Mouse (Mus musculus) embryonic stem cell, embryonic (primary cell): ENCODE measurements around the gene Pnpla2.

Experiments
- CTCF ChIA-PET, 4 experiments: fragments of 300-600 bp in 2 of 4; fragments of 350-600 bp in 2 of 4; sonication (Branson Sonifier 250); formaldehyde crosslinking; loops; one replicate each; lab custom pipeline; 2022; ENCODE audit warnings: inconsistent platforms in 2 of 4; lab: Charles Lee
- POLR2A ChIA-PET, 4 experiments: fragments of 300-600 bp in 2 of 4; fragments of 350-600 bp in 2 of 4; sonication (Branson Sonifier 250); formaldehyde crosslinking; loops; one replicate each; lab custom pipeline; 2022; ENCODE audit warnings: antibody characterized with exemption in 4 of 4, inconsistent platforms in 1 of 4; lab: Charles Lee

Gene Pnpla2

GRCm38 (mm10) chr7:141447110-141447991 lies 7.6 kb upstream of the Pnpla2 start, which contains the start of gene Rplp2:
Gene Rplp2, plus strand, starts transcription at chr7:141447370.
- CTCF ChIA-PET: interaction anchor here (0.6 to 1.4 kb wide), 18 partner anchors 8 to 177 kb away, joined by 3 to 14 read pairs (median 4); partner anchors contain the start of gene Taldo1 (in 1 of the 4)
- POLR2A ChIA-PET: interaction anchor here (0.5 to 26.7 kb wide), 68 partner anchors 8 to 1606 kb away, joined by 3 to 944 read pairs (median 4); partner anchors contain the start of genes Cd151 (in 4 of the 4), Chid1 (in 3 of the 4), Cracr2b (in 3 of the 4) and Polr2l (in 3 of the 4)

GRCm38 (mm10) chr7:141451928-141452327 lies 3.1 kb upstream of the Pnpla2 start:
- CTCF ChIA-PET: interaction anchor here in 2 of 4 experiments (1.5 to 1.8 kb wide), 2 partner anchors 9 to 12 kb away, joined by 5 to 6 read pairs; no protein-coding TSS in a partner anchor

GRCm38 (mm10) chr7:141453636-141454035 lies 1.4 kb upstream of the Pnpla2 start:
- POLR2A ChIA-PET: interaction anchor here (0.6 to 26.7 kb wide), 14 partner anchors 10 to 238 kb away, joined by 3 to 944 read pairs (median 8); partner anchors contain the start of genes Cd151 (in 2 of the 4), Cend1 (in 2 of the 4), Cracr2b (in 2 of the 4) and Pidd1 (in 2 of the 4)
- CTCF ChIA-PET: interaction anchor here in 1 of 4 experiments (0.7 to 3.2 kb wide), 3 partner anchors 16 to 75 kb away, joined by 3 to 15 read pairs (median 3); partner anchors contain the start of gene Slc25a22

More at GRCm38 (mm10) chr7:141451928-141452327, 3.1 kb upstream of the Pnpla2 start:
- POLR2A ChIA-PET: interaction anchor here (0.6 to 26.7 kb wide), 23 partner anchors 8 to 235 kb away, joined by 3 to 944 read pairs (median 3); partner anchors contain the start of genes Cd151 (in 3 of the 4), Polr2l (in 3 of the 4), Taldo1 (in 3 of the 4) and Tspan4 (in 3 of the 4)

GRCm38 (mm10) chr7:141455610-141456314 lies 764 bp downstream of the Pnpla2 start:
- ChIA-PET CTCF (interaction anchor here in 2 of 4 experiments (0.6 to 3.2 kb wide), 10 partner anchors 9 to 177 kb away, joined by 3 to 21 read pairs (median 6); partner anchors contain the start of genes Cd151 (in 1 of the 2), Pidd1 (in 1 of the 2), Rplp2 (in 1 of the 2) and Sct (in 1 of the 2)), POLR2A (interaction anchor here (0.6 to 38.4 kb wide), 26 partner anchors 3 to 482 kb away, joined by 3 to 944 read pairs (median 6); partner anchors contain the start of genes Polr2l (in 3 of the 4), Rplp2 (in 3 of the 4), Tspan4 (in 3 of the 4) and Cd151 (in 2 of the 4))

GRCm38 (mm10) chr7:141456739-141457138 lies 1.7 kb downstream of the Pnpla2 start:
- ChIA-PET POLR2A (interaction anchor here in 3 of 4 experiments (0.6 to 38.4 kb wide), 9 partner anchors 1 to 51 kb away, joined by 3 to 944 read pairs (median 465); partner anchors contain the start of genes Cd151 (in 2 of the 3), Cracr2b (in 2 of the 3), Pnpla2 (in 2 of the 3) and Polr2l (in 2 of the 3)), CTCF (interaction anchor here in 2 of 4 experiments (0.6 to 3.2 kb wide), 5 partner anchors 12 to 118 kb away, joined by 3 to 21 read pairs (median 9); partner anchors contain the start of genes Cd151 (in 1 of the 2) and Eps8l2 (in 1 of the 2))

GRCm38 (mm10) chr7:141457236-141457635 lies 2.2 kb downstream of the Pnpla2 start:
- ChIA-PET POLR2A (interaction anchor here in 3 of 4 experiments (0.6 to 38.4 kb wide), 11 partner anchors 1 to 194 kb away, joined by 3 to 944 read pairs (median 8); partner anchors contain the start of genes Cd151 (in 2 of the 3), Cracr2b (in 2 of the 3), Pnpla2 (in 2 of the 3) and Polr2l (in 2 of the 3)), CTCF (interaction anchor here (0.5 to 3.8 kb wide), 15 partner anchors 10 to 159 kb away, joined by 3 to 27 read pairs (median 6); partner anchors contain the start of genes Cd151 (in 1 of the 4), Eps8l2 (in 1 of the 4) and Rplp2 (in 1 of the 4))

- CTCF ChIA-PET: interaction anchor here (0.5 to 3.8 kb wide), 44 partner anchors 9 to 913 kb away, joined by 3 to 27 read pairs (median 3); partner anchors contain the start of genes Rplp2 (in 2 of the 4), Cd151 (in 1 of the 4), Cend1 (in 1 of the 4) and Chid1 (in 1 of the 4)
- POLR2A ChIA-PET: interaction anchor here in 3 of 4 experiments (0.6 to 38.4 kb wide), 25 partner anchors 0 to 545 kb away, joined by 3 to 944 read pairs (median 4); partner anchors contain the start of genes Rplp2 (in 3 of the 3), Cd151 (in 2 of the 3), Cend1 (in 2 of the 3) and Cracr2b (in 2 of the 3)
Observed at GRCm38 (mm10) chr7:141457986-141458660, 3.1 kb downstream of the Pnpla2 start.

- ChIA-PET POLR2A (interaction anchor here in 3 of 4 experiments (0.6 to 38.4 kb wide), 26 partner anchors 1 to 545 kb away, joined by 3 to 944 read pairs (median 3); partner anchors contain the start of genes Rplp2 (in 3 of the 3), Cd151 (in 2 of the 3), Cend1 (in 2 of the 3) and Cracr2b (in 2 of the 3)), CTCF (interaction anchor here (0.5 to 3.8 kb wide), 42 partner anchors 8 to 1205 kb away, joined by 3 to 27 read pairs (median 3); partner anchors contain the start of genes Cend1 (in 2 of the 4), Rplp2 (in 2 of the 4), Cd151 (in 1 of the 4) and Chid1 (in 1 of the 4))
Observed at GRCm38 (mm10) chr7:141458661-141459060, 3.7 kb downstream of the Pnpla2 start.

GRCm38 (mm10) chr7:141459301-141459711 lies 4.3 kb downstream of the Pnpla2 start:
- POLR2A ChIA-PET: interaction anchor here in 3 of 4 experiments (1.0 to 38.4 kb wide), 18 partner anchors 0 to 231 kb away, joined by 3 to 944 read pairs (median 6); partner anchors contain the start of genes Cd151 (in 2 of the 3), Cracr2b (in 2 of the 3), Pidd1 (in 2 of the 3) and Pnpla2 (in 2 of the 3)
- CTCF ChIA-PET: interaction anchor here (0.5 to 3.8 kb wide), 24 partner anchors 9 to 384 kb away, joined by 3 to 27 read pairs (median 5); partner anchors contain the start of genes Eps8l2 (in 1 of the 4), Pidd1 (in 1 of the 4), Polr2l (in 1 of the 4) and Rplp2 (in 1 of the 4)

- CTCF ChIA-PET: interaction anchor here in 3 of 4 experiments (0.7 to 3.8 kb wide), 12 partner anchors 9 to 122 kb away, joined by 3 to 27 read pairs (median 6); partner anchors contain the start of genes Eps8l2 (in 1 of the 3) and Taldo1 (in 1 of the 3)
- POLR2A ChIA-PET: interaction anchor here (0.6 to 38.4 kb wide), 20 partner anchors 1 to 245 kb away, joined by 3 to 944 read pairs (median 5); partner anchors contain the start of genes Cd151 (in 2 of the 4), Cracr2b (in 2 of the 4), Pidd1 (in 2 of the 4) and Pnpla2 (in 2 of the 4)
Observed at GRCm38 (mm10) chr7:141460001-141460390, 5.0 kb downstream of the Pnpla2 start.

GRCm38 (mm10) chr7:141460391-141461113 lies 5.6 kb downstream of the Pnpla2 start, which contains the start of gene Cracr2b:
Gene Cracr2b, plus strand, starts transcription at chr7:141461094.
- POLR2A ChIA-PET: interaction anchor here (0.6 to 38.4 kb wide), 21 partner anchors 1 to 245 kb away, joined by 3 to 944 read pairs (median 4); partner anchors contain the start of genes Rplp2 (in 3 of the 4), Cd151 (in 2 of the 4), Cracr2b (in 2 of the 4) and Pidd1 (in 2 of the 4)
- CTCF ChIA-PET: interaction anchor here in 3 of 4 experiments (0.6 to 3.8 kb wide), 12 partner anchors 8 to 69 kb away, joined by 3 to 27 read pairs (median 4); partner anchors contain the start of gene Taldo1 (in 1 of the 3)

GRCm38 (mm10) chr7:141461521-141462332 lies 6.7 kb downstream of the Pnpla2 start:
- CTCF ChIA-PET: interaction anchor here (0.7 to 2.2 kb wide), 12 partner anchors 10 to 394 kb away, joined by 3 to 11 read pairs (median 5); partner anchors contain the start of genes Rplp2 (in 1 of the 4), Sct (in 1 of the 4) and Taldo1 (in 1 of the 4)

More at GRCm38 (mm10) chr7:141461521-141462332, 6.7 kb downstream of the Pnpla2 start:
- POLR2A ChIA-PET: interaction anchor here (0.5 to 38.4 kb wide), 16 partner anchors 3 to 912 kb away, joined by 3 to 944 read pairs (median 8); partner anchors contain the start of genes Polr2l (in 4 of the 4), Tspan4 (in 4 of the 4), Rplp2 (in 3 of the 4) and Cd151 (in 2 of the 4)
